Mouse (Mus musculus) lung, postnatal 0 days (tissue): ENCODE measurements around the gene Manbal. TPM values are rescaled to one million over a fixed set of nuclear protein-coding genes. Genes with fewer than 3 reads are reported as not detected.
"Not testable (repeated sequence)": the region's sequence is repeated elsewhere in the genome, so short reads cannot be mapped to it uniquely, and the experiment has no call there.

ENCODE experiments used
- ATAC-seq: fragments of 200-750 bp; cut with Nextera tagmentation; 2 replicates; pipeline ENCODE4 v1.8.0; 2017; ENCODE audit warnings: moderate library complexity
- DNase-seq: peaks from one replicate; pipeline ENCODE4 v3.0.0-alpha.2; 2016; ENCODE audit warnings: low spot score
- H3K27ac ChIP-seq: fragments of 300-500 bp; sonication (generic); 2 replicates; pipeline ENCODE4 v1.5.1; 2014; ENCODE audit warnings: antibody characterized with exemption, mild to moderate bottlenecking, low read length, mixed read lengths
- H3K27me3 ChIP-seq: fragments of 300-500 bp; sonication (generic); replicated peaks from 2 replicates; pipeline ENCODE4 v1.6.1; 2014; ENCODE audit warnings: low read length, mixed read lengths; ENCODE audit not compliant: insufficient read depth
- H3K36me3 ChIP-seq: fragments of 300-500 bp; sonication (generic); 2 replicates; pipeline ENCODE4 v1.6.1; 2014; ENCODE audit warnings: low read length, mixed read lengths; ENCODE audit not compliant: insufficient read depth
- H3K4me1 ChIP-seq: fragments of 300-500 bp; sonication (generic); 2 replicates; pipeline ENCODE4 v1.6.1; 2014; ENCODE audit warnings: antibody characterized with exemption, low read depth, low read length, mixed read lengths; ENCODE audit not compliant: insufficient read depth
- H3K4me2 ChIP-seq: fragments of 300-500 bp; sonication (generic); replicated peaks from 2 replicates; pipeline ENCODE4 v1.6.1; 2014; ENCODE audit warnings: low read depth, mild to moderate bottlenecking, low read length, moderate library complexity, mixed read lengths
- H3K4me3 ChIP-seq: fragments of 300-500 bp; sonication (generic); 2 replicates; pipeline ENCODE4 v1.5.1; 2014; ENCODE audit warnings: low read depth, low read length
- H3K9ac ChIP-seq: fragments of 300-500 bp; sonication (generic); replicated peaks from 2 replicates; pipeline ENCODE4 v1.6.1; 2014; ENCODE audit warnings: low read depth, mild to moderate bottlenecking
- H3K9me3 ChIP-seq: fragments of 300-500 bp; sonication (generic); 2 replicates; pipeline ENCODE4 v1.6.1; 2016; ENCODE audit warnings: low read length, mixed read lengths
- CTCF ChIP-seq: IDR thresholded peaks from 2 replicates; pipeline ENCODE4 v1.5.1; 2016; ENCODE audit warnings: antibody characterized with exemption, mild to moderate bottlenecking
- EP300 ChIP-seq: IDR thresholded peaks from 2 replicates; pipeline ENCODE4 v1.6.1; 2016; ENCODE audit warnings: antibody characterized with exemption, mild to moderate bottlenecking, control low read depth
- WGBS: fragments of 180-500 bp; shearing (Covaris S2); extraction: QIAGEN DNeasy Blood & Tissue Kit; methylation state at CpG from one replicate; pipeline ENCODE4 v1.1.7; 2014; 5-methylcytosine and 5-hydroxymethylcytosine counted together
- polyA plus RNA-seq: library from polyadenylated mRNA; unstranded; fragments of >200 nt; fragmentation: Nextera tagmentation; extraction: Ambion mirVana; gene quantifications from 2 replicates; pipeline ENCODE4 v1.2.1, GENCODE M21; 2015

Manbal gene
- polyA plus RNA-seq, 1 experiment from 2014 or later, result 100 TPM

DNA sequence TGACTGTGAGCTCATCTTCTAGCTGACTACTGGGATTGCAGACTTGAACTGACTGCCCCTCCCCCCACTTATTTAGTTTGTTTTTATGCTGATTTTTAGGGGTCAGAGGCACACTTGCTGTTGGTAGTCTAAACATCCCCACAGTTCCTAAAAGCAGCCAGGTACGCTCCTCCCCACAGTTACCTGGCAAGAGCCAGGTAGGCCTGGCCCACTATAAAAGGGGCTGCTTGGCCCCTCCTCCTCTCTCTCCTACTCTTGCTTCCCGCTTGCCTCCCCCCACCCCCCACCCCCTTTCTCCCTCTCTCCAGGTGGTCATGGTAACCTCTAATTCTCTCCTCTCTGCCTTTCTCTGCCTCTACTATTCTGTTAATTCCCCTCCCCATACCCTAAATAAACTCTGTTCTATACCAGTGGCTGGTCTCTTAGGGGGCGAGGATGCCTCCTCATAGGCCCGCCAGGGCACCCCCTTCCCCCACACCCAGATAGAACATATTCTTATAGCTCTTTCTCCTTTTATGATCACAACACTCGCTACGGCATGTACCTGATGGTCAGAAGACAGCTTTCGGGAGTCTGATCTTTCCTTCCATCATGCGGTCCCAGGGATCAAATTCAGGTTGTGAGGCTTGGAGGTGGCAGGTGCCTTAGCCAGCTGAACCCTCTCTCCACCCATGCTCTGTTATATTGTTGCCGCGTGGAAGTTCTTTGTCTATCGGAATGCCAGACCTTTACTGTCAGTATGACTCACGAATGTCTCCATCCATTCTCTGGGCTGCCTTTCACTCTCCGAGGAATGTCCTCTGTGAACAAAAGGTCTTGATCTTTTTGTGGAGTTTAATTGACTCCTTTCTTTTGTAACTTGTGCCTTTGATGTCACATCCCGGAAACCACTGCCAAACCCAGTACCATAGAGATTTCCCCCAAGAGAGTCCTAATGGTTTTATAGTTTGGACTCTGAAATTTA, 8.7 kb downstream of the Manbal start:
- DNase-seq, result peak; percentile 84
- peak; percentile 42; the same call in 1 of the 2 replicates for ATAC-seq
- TF ChIP-seq CTCF (no peak), EP300 (peak; percentile 61)
- Histone ChIP-seq H3K4me2 (no peak overlapping the region), H3K36me3 (no peaks in the 10 kb centered on the region), H3K27ac (peak overlapping the region; percentile 71), H3K4me3 (no peak overlapping the region), H3K9me3 (no peaks in the 10 kb centered on the region), H3K9ac (no peak overlapping the region), H3K4me1 (peaks cover 8% of the 10 kb centered on the region; the same call in 1 of the 2 replicates), H3K27me3 (no peaks in the 10 kb centered on the region)
- WGBS, result 42% methylated on average over 14 of the region's 14 CpGs

DNA sequence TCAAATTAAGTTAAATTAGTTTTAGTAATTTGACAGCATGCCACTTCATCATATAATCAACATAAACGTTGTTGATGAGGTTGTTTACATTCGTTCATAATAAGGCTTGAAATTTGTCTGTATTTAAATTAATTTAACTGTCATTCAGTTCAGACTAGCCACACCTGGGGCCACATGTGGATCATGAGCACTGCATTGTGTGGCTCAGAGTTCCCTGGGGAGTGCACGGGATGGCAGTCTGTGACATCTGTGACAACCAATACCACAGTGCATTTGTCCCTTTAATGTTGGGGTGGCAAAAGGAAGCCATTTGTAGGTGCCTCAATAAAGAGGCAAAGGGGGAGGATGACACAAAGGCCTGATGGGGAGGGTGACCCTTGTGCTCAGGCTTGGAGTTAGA, 9.6 kb downstream of the Manbal start:
- ATAC-seq (no peak), DNase-seq (no peak)
- Histone ChIP-seq H3K27me3 (no peaks in the 10 kb centered on the region), H3K27ac (peak overlapping the region; percentile 71; the same call in 1 of the 2 replicates), H3K9ac (no peak overlapping the region), H3K4me1 (peaks cover 8% of the 10 kb centered on the region; the same call in 1 of the 2 replicates), H3K4me2 (no peak overlapping the region), H3K4me3 (no peak overlapping the region), H3K36me3 (no peaks in the 10 kb centered on the region), H3K9me3 (no peaks in the 10 kb centered on the region)
- TF ChIP-seq CTCF, result no peak
- WGBS, result 48% methylated on average over 3 of the region's 3 CpGs

- DNase-seq (peak; percentile 36), ATAC-seq (no peak)
- no peaks in the 10 kb centered on the region for H3K9me3 ChIP-seq
- no peak overlapping the region for H3K4me3 ChIP-seq
- TF ChIP-seq CTCF, result peak; percentile 30
- no peak for TF ChIP-seq EP300
- H3K27ac ChIP-seq, result no peak overlapping the region
- no peak overlapping the region for H3K9ac ChIP-seq
- 0 out of 2 replicates have a peak, but pooled peaks cover 4% of the 10 kb centered on the region for H3K36me3 ChIP-seq
- no peaks in the 10 kb centered on the region for H3K27me3 ChIP-seq
- 83% methylated on average over 4 of the region's 4 CpGs for WGBS
- H3K4me1 ChIP-seq, result 0 out of 2 replicates have a peak, but pooled peaks cover 3% of the 10 kb centered on the region
- H3K4me2 ChIP-seq, result no peak overlapping the region
Measured at GRCm38 (mm10) chr2:157384836-157385235, 17.4 kb downstream of the Manbal start.

- not testable (repeated sequence) for ATAC-seq, DNase-seq, H3K36me3 ChIP-seq, H3K4me2 ChIP-seq, H3K9ac ChIP-seq, H3K27me3 ChIP-seq, H3K4me3 ChIP-seq, H3K9me3 ChIP-seq, H3K4me1 ChIP-seq, H3K27ac ChIP-seq
- 95% methylated on average over 14 of the region's 14 CpGs for WGBS
Measured at GRCm38 (mm10) chr2:157388901-157389590, 21.7 kb downstream of the Manbal start.

DNA sequence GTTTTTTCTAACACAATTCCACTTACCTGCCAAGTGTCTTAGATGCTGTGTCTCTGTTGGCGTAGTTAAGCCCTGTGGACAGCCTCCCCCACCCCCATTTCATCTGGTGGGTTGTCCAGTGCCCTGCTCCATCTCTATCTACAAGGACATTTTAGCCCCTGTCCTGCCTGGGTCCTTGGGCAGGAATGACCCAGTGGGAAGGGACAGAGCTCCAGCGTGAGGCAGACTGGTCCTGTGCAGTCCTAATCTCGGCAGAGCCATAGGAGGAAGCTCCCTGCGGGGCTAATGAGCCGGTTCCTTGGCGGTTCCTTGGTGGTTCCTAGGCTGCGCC, 22.2 kb downstream of the Manbal start:
- Histone ChIP-seq H3K4me3 (no peak overlapping the region), H3K9ac (no peak overlapping the region), H3K4me1 (no peaks in the 10 kb centered on the region; the same call in 1 of the 2 replicates), H3K27me3 (no peaks in the 10 kb centered on the region), H3K9me3 (no peaks in the 10 kb centered on the region), H3K36me3 (no peaks in the 10 kb centered on the region), H3K4me2 (no peak overlapping the region), H3K27ac (no peak overlapping the region)
- ATAC-seq (no peak), DNase-seq (no peak)
- TF ChIP-seq CTCF (no peak), EP300 (no peak)
- 80% methylated on average over 7 of the region's 7 CpGs for WGBS

GRCm38 (mm10) chr2:157392331-157392730, 24.9 kb downstream of the Manbal start:
- no peaks in the 10 kb centered on the region for H3K9me3 ChIP-seq
- DNase-seq, result no peak
- no peak for ATAC-seq
- H3K27ac ChIP-seq, result no peak overlapping the region
- TF ChIP-seq EP300 (no peak), CTCF (no peak)
- no peak overlapping the region for H3K4me2 ChIP-seq
- H3K4me1 ChIP-seq, result no peaks in the 10 kb centered on the region; the same call in 1 of the 2 replicates
- WGBS, result 95% methylated on average over 2 of the region's 2 CpGs
- H3K4me3 ChIP-seq, result no peak overlapping the region
- H3K27me3 ChIP-seq, result no peaks in the 10 kb centered on the region
- 0 out of 2 replicates have a peak, but pooled peaks cover 6% of the 10 kb centered on the region for H3K36me3 ChIP-seq
- no peak overlapping the region for H3K9ac ChIP-seq
